Mouse (Mus musculus): ENCODE results near the gene Prkca. TPM values are rescaled to one million over a fixed set of nuclear protein-coding genes. Genes with fewer than 3 reads are reported as not detected.
A peak's percentile ranks its signal among the peaks of the same experiment; 100 is the strongest.

Gene Prkca
- polyA plus RNA-seq, 1 experiment = 16.8 TPM

DNA sequence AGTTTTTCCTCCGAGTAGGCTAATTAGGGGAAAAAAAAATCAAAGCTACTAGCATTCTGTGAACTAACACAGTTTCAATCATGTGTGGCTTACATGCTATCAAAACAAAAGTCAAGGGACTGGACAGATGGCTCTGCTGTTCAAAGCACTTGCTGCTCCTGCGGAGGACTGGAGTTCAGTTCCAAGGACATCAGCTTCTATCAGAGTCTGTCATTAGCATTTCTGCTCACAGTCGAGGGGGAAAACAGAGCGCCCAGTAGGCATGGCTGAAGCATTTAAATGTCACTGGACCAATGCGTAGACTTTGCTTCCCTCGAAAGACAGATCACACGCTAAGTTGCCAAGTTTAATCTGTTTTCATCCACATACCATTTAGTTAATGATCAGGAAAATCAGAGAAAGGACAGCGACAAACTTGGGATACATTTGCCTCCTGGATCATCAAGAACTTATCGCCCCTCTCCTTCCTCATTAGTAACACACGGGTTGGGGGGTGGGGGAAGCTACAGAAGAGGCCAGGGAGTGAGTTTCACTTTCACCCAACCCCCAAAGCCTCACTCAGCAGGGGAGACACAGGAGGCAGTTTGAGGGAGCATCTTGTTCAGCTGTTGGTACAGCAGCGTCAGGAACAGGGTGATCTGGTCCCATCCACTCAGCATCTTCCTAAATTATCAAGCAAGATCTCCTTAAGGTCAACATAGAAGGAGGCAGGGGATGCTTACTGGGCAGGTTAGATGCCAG is 119.3 kb downstream of the Prkca start:
- TF ChIP-seq CTCF (IDR thresholded peaks at IDR 0.05; ENCODE audit: borderline replicate concordance, insufficient read depth, low read depth, low read length) (no peak), POLR2A (IDR thresholded peaks at IDR 0.05; ENCODE audit: borderline replicate concordance, insufficient read depth, low read length) (no peak)
- peaks cover 17% of the 10 kb centered on the region; the same call in 1 of the 2 replicates for H3K4me1 ChIP-seq (ENCODE audit: control insufficient read depth, insufficient read depth, low read length)

GRCm38 (mm10) chr11:108223613-108224232 is 120.0 kb downstream of the Prkca start:
- Histone ChIP-seq H3K4me3 (replicated peaks; ENCODE audit: insufficient read depth, low read depth, low read length) (no peak overlapping the region), H3K27me3 (ENCODE audit: control insufficient read depth, insufficient read depth, low read length) (no peaks in the 10 kb centered on the region), H3K27ac (ENCODE audit: insufficient read depth, low read length) (no peak overlapping the region), H3K4me1 (ENCODE audit: control insufficient read depth, insufficient read depth, low read length) (peaks cover 17% of the 10 kb centered on the region; the same call in 1 of the 2 replicates)
- WGBS = 53% methylated on average over 13 of the region's 13 CpGs
- no peak for TF ChIP-seq CTCF (IDR thresholded peaks at IDR 0.05; ENCODE audit: borderline replicate concordance, insufficient read depth, low read depth, low read length)
- TF ChIP-seq POLR2A (IDR thresholded peaks at IDR 0.05; ENCODE audit: borderline replicate concordance, insufficient read depth, low read length) = no peak
- peak; percentile 27 to 47 for DNase-seq

More for the DNA sequence above, 119.3 kb downstream of the Prkca start:
- Histone ChIP-seq H3K27me3 (ENCODE audit: control insufficient read depth, insufficient read depth, low read length) (no peaks in the 10 kb centered on the region), H3K4me3 (replicated peaks; ENCODE audit: insufficient read depth, low read depth, low read length) (no peak overlapping the region), H3K27ac (ENCODE audit: insufficient read depth, low read length) (no peak overlapping the region)
- DNase-seq = peak; percentile 30 to 48
- WGBS = 44% methylated on average over 11 of the region's 11 CpGs

GRCm38 (mm10) chr11:108223154-108223553 is 120.6 kb downstream of the Prkca start:
- no peak for DNase-seq
- peaks cover 17% of the 10 kb centered on the region; the same call in 1 of the 2 replicates for H3K4me1 ChIP-seq (ENCODE audit: control insufficient read depth, insufficient read depth, low read length)

DNA sequence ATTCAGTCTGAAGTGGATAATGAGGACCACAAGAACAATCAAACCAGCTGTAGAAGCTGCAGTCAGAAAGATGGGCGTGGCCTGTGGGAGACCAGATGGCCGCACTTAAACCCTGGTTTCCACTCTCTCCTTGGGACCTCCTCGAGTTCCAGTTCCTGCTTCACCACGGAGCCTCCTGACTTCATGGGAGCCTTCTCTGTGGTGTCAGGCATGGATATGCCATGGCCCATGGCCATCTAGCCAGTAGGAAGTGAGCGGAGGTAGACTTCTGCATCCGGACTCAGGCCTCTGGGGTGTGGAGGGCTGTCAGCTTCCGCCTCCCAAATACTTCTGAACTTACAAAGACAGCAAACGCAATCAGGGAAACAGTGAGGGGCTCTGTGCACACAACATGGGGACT is 121.1 kb downstream of the Prkca start:
- DNase-seq = no peak
- Histone ChIP-seq H3K4me3 (replicated peaks; ENCODE audit: insufficient read depth, low read depth, low read length) (no peak overlapping the region), H3K27ac (ENCODE audit: insufficient read depth, low read length) (no peak overlapping the region), H3K27me3 (ENCODE audit: control insufficient read depth, insufficient read depth, low read length) (no peaks in the 10 kb centered on the region), H3K4me1 (ENCODE audit: control insufficient read depth, insufficient read depth, low read length) (peaks cover 17% of the 10 kb centered on the region; the same call in 1 of the 2 replicates)
- 78% methylated on average over 8 of the region's 8 CpGs for WGBS
- TF ChIP-seq POLR2A (IDR thresholded peaks at IDR 0.05; ENCODE audit: borderline replicate concordance, insufficient read depth, low read length) (no peak), CTCF (IDR thresholded peaks at IDR 0.05; ENCODE audit: borderline replicate concordance, insufficient read depth, low read depth, low read length) (no peak)

More at GRCm38 (mm10) chr11:108223154-108223553, 120.6 kb downstream of the Prkca start:
- H3K4me3 ChIP-seq (replicated peaks; ENCODE audit: insufficient read depth, low read depth, low read length) = no peak overlapping the region
- WGBS = 90% methylated on average over 6 of the region's 6 CpGs
- no peaks in the 10 kb centered on the region for H3K27me3 ChIP-seq (ENCODE audit: control insufficient read depth, insufficient read depth, low read length)
- no peak for TF ChIP-seq POLR2A (IDR thresholded peaks at IDR 0.05; ENCODE audit: borderline replicate concordance, insufficient read depth, low read length)
- TF ChIP-seq CTCF (IDR thresholded peaks at IDR 0.05; ENCODE audit: borderline replicate concordance, insufficient read depth, low read depth, low read length) = no peak
- H3K27ac ChIP-seq (ENCODE audit: insufficient read depth, low read length) = no peak overlapping the region

- Histone ChIP-seq H3K4me1 (ENCODE audit: control insufficient read depth, insufficient read depth, low read length) (peaks cover 17% of the 10 kb centered on the region; the same call in 1 of the 2 replicates), H3K4me3 (replicated peaks; ENCODE audit: insufficient read depth, low read depth, low read length) (no peak overlapping the region), H3K27me3 (ENCODE audit: control insufficient read depth, insufficient read depth, low read length) (no peaks in the 10 kb centered on the region), H3K27ac (ENCODE audit: insufficient read depth, low read length) (no peak overlapping the region)
- WGBS = 27% methylated on average over 3 of the region's 3 CpGs
- DNase-seq = peak; percentile 51 to 68
- TF ChIP-seq POLR2A (IDR thresholded peaks at IDR 0.05; ENCODE audit: borderline replicate concordance, insufficient read depth, low read length) (no peak), CTCF (IDR thresholded peaks at IDR 0.05; ENCODE audit: borderline replicate concordance, insufficient read depth, low read depth, low read length) (no peak)
Measured at GRCm38 (mm10) chr11:108222026-108222425, 121.7 kb downstream of the Prkca start.

- DNase-seq = peak in 1 of 2 experiments; percentile 31
- peaks cover 17% of the 10 kb centered on the region; the same call in 1 of the 2 replicates for H3K4me1 ChIP-seq (ENCODE audit: control insufficient read depth, insufficient read depth, low read length)
- H3K4me3 ChIP-seq (replicated peaks; ENCODE audit: insufficient read depth, low read depth, low read length) = no peak overlapping the region
- no peaks in the 10 kb centered on the region for H3K27me3 ChIP-seq (ENCODE audit: control insufficient read depth, insufficient read depth, low read length)
- no peak overlapping the region for H3K27ac ChIP-seq (ENCODE audit: insufficient read depth, low read length)
- TF ChIP-seq POLR2A (IDR thresholded peaks at IDR 0.05; ENCODE audit: borderline replicate concordance, insufficient read depth, low read length) = no peak
- no peak for TF ChIP-seq CTCF (IDR thresholded peaks at IDR 0.05; ENCODE audit: borderline replicate concordance, insufficient read depth, low read depth, low read length)
- 31% methylated on average over 13 of the region's 13 CpGs for WGBS
Measured at GRCm38 (mm10) chr11:108221124-108221835, 122.4 kb downstream of the Prkca start.

DNA sequence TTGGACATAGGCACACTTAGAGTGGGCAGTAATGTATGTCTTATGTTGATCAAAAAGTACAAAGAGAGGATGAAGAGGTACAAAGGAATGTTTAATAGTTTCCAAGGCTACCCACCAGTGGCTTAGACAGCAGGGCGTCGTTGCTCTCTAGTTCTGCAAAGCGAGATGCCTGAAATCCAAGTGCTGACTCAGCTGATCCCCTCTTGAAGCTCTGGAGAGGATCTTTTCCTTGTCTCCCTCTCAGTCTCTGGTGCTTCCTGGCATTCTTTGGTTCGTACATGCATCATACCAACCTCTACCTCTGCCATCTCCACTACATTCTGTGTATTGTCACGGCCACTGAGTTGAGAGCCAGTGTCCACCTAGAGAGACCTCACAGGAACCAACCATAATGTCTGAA is 123.1 kb downstream of the Prkca start:
- no peak for DNase-seq
- H3K4me1 ChIP-seq (ENCODE audit: control insufficient read depth, insufficient read depth, low read length) = peaks cover 17% of the 10 kb centered on the region; the same call in 1 of the 2 replicates
- H3K27ac ChIP-seq (ENCODE audit: insufficient read depth, low read length) = no peak overlapping the region
- 87% methylated on average over 5 of the region's 5 CpGs for WGBS
- no peak for TF ChIP-seq POLR2A (IDR thresholded peaks at IDR 0.05; ENCODE audit: borderline replicate concordance, insufficient read depth, low read length)
- no peak for TF ChIP-seq CTCF (IDR thresholded peaks at IDR 0.05; ENCODE audit: borderline replicate concordance, insufficient read depth, low read depth, low read length)
- H3K27me3 ChIP-seq (ENCODE audit: control insufficient read depth, insufficient read depth, low read length) = no peaks in the 10 kb centered on the region
- H3K4me3 ChIP-seq (replicated peaks; ENCODE audit: insufficient read depth, low read depth, low read length) = no peak overlapping the region

Data from cerebellum, adult 2 months (tissue).